Mouse (Mus musculus) hindbrain, embryonic 14.5 days (tissue): Measurements from ENCODE around the gene Slc5a4b. TPM values are rescaled to one million over a fixed set of nuclear protein-coding genes. Genes with fewer than 3 reads are reported as not detected.

Experiments used
- ATAC-seq: fragments of 200-750 bp; cut with Nextera tagmentation; 2 replicates; pipeline ENCODE4 v1.8.0; 2017; ENCODE audit warnings: moderate number of reproducible peaks, mild to moderate bottlenecking, moderate TSS enrichment, moderate library complexity; ENCODE audit not compliant: low FRiP score
- DNase-seq: peaks from one replicate; pipeline ENCODE4 v3.0.0-alpha.2; 2015; ENCODE audit warnings: low spot score
- H3K27ac ChIP-seq: fragments of 300-500 bp; sonication (generic); 2 replicates; pipeline ENCODE4 v1.5.1; 2014; ENCODE audit warnings: mild to moderate bottlenecking, moderate library complexity
- H3K27me3 ChIP-seq: fragments of 300-500 bp; sonication (generic); 2 replicates; pipeline ENCODE4 v1.6.1; 2014; ENCODE audit warnings: mild to moderate bottlenecking, low read length, mixed read lengths; ENCODE audit not compliant: control insufficient read depth, insufficient read depth
- H3K36me3 ChIP-seq: fragments of 300-500 bp; sonication (generic); replicated peaks from 2 replicates; pipeline ENCODE4 v1.6.1; 2014; ENCODE audit not compliant: control insufficient read depth, insufficient read depth
- H3K4me1 ChIP-seq: fragments of 300-500 bp; sonication (generic); replicated peaks from 2 replicates; pipeline ENCODE4 v1.6.1; 2014; ENCODE audit warnings: antibody characterized with exemption, low read length, mixed read lengths; ENCODE audit not compliant: control insufficient read depth, insufficient read depth
- H3K4me2 ChIP-seq: fragments of 300-500 bp; sonication (generic); replicated peaks from 2 replicates; pipeline ENCODE4 v1.6.1; 2014; ENCODE audit warnings: mild to moderate bottlenecking, moderate library complexity
- H3K4me3 ChIP-seq: fragments of 300-500 bp; sonication (generic); replicated peaks from 2 replicates; pipeline ENCODE4 v1.5.1; 2014; ENCODE audit warnings: mild to moderate bottlenecking, low read length
- H3K9ac ChIP-seq: fragments of 300-500 bp; sonication (generic); 2 replicates; pipeline ENCODE4 v1.6.1; 2014
- H3K9me3 ChIP-seq: fragments of 300-500 bp; sonication (generic); 2 replicates; pipeline ENCODE4 v1.6.1; 2016; ENCODE audit warnings: low read length; ENCODE audit not compliant: control insufficient read depth
- WGBS: fragments of 180-500 bp; shearing (Covaris S2); extraction: QIAGEN DNeasy Blood & Tissue Kit; methylation state at CpG from one replicate; pipeline ENCODE4 v1.1.7; 2014; 5-methylcytosine and 5-hydroxymethylcytosine counted together
- polyA plus RNA-seq: library from polyadenylated mRNA; unstranded; fragments of >200 nt; fragmentation: Nextera tagmentation; extraction: Ambion mirVana; gene quantifications from 2 replicates; pipeline ENCODE4 v1.2.1, GENCODE M21; 2014

Slc5a4b gene
- polyA plus RNA-seq: not detected in 2 replicates

DNA sequence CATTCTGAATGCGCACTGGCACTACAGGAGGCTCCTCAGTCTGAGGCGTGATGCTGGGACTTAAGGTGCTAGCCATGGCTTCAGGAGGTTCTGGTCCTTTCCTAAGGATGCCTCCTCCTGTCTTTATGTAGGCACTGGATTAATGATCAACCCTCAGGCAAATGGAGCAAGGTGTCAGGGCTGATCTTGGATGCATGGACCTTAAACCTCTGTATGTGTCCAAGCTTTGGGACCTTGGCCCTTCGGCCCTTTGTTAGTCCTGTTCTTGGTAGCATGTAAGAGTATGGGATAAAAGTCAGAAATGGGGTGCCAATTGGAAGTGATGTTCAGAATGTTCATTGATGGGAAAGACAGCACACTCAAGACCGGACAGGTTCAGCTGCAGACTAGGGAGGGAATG lies at the start of gene Slc5a4b:
TSS of gene Slc5a4b (minus strand) at position 101 of the 400 bp plus-strand sequence.
- 90% methylated on average over 4 of the region's 4 CpGs for WGBS
- no peak within 1 kb of the TSS for H3K27ac ChIP-seq
- H3K4me3 ChIP-seq: no peak within 1 kb of the TSS
- no peaks in the 10 kb centered on the region for H3K36me3 ChIP-seq
- no peak within 1 kb of the TSS for H3K4me2 ChIP-seq
- ATAC-seq (no peak), DNase-seq (no peak)
- no peak within 1 kb of the TSS for H3K9ac ChIP-seq
- H3K27me3 ChIP-seq: no peaks in the 10 kb centered on the region
- H3K4me1 ChIP-seq: no peaks in the 10 kb centered on the region
- H3K9me3 ChIP-seq: no peaks in the 10 kb centered on the region

DNA sequence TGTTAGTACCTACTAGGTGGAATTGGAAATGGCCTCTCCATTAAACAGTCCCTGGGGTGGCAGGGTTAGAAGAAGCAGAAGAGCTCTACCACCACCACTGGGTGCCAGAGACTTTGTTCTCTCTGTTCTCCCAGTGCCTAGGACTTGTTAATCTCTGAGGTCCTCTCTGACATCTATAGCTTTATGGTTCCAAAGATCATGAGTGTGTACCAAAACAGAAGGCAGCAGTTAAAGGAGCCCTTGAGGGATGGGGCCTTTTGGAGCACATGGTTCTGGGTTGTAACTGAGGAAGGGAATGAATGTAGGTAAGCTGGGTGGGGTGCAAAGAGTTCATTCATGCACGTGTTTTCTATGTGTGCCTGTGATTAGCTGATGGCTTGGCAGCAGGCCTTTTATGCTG lies 47.2 kb upstream of the Slc5a4b start:
- no peak overlapping the region for H3K4me3 ChIP-seq
- no peaks in the 10 kb centered on the region for H3K36me3 ChIP-seq
- WGBS: 89% methylated on average over 1 of the region's 1 CpGs
- no peaks in the 10 kb centered on the region for H3K27me3 ChIP-seq
- no peaks in the 10 kb centered on the region for H3K4me1 ChIP-seq
- H3K27ac ChIP-seq: no peak overlapping the region
- no peak overlapping the region for H3K4me2 ChIP-seq
- H3K9ac ChIP-seq: no peak overlapping the region
- no peak for DNase-seq
- no peaks in the 10 kb centered on the region for H3K9me3 ChIP-seq
- no peak for ATAC-seq

DNA sequence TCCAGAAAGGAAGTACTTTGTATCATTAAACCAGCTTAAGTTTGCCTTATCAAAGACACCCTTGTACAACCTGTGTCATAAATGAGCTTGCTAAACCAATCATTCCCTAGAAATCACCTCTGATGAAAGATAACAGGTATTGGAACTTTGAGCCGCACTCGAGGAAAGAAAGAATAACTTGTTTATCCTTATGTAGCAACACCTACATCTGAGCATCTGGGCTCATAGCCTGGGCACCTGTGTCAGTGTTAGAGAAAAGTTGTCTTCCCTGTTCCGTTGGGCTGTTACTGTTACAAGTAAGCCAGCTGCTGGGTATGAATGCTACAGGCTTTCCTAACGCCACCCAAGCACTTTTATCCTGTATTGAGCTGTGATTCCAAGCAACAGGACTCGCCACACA lies 46.8 kb upstream of the Slc5a4b start:
- no peak overlapping the region for H3K4me3 ChIP-seq
- 80% methylated on average over 5 of the region's 5 CpGs for WGBS

DNA sequence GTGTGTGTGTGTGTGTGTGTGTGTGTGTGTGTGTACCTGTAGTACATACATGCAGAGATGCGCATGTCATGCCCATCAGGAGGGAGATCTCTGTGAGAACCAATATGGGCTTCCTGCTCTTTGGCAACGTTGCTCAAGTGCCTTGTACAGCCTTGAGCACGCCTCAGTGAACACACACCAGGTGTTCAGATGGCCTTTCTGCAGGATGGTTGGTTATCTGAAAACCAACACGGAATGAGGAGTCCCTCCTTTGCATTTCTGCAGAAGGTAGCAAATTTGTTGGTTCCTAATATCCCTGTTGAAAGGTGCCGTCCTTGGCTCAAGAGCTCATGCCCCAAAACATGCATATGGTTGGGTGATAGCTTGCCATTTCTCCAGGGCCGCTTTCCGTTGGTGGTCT lies 45.1 kb upstream of the Slc5a4b start:
- Histone ChIP-seq H3K9me3 (no peaks in the 10 kb centered on the region), H3K27ac (no peak overlapping the region), H3K4me3 (no peak overlapping the region), H3K4me2 (no peak overlapping the region), H3K4me1 (no peaks in the 10 kb centered on the region), H3K36me3 (no peaks in the 10 kb centered on the region), H3K27me3 (no peaks in the 10 kb centered on the region), H3K9ac (no peak overlapping the region)
- 82% methylated on average over 7 of the region's 7 CpGs for WGBS
- DNase-seq (no peak), ATAC-seq (no peak)

More for the DNA sequence above, 46.8 kb upstream of the Slc5a4b start:
- no peak for ATAC-seq
- Histone ChIP-seq H3K27ac (no peak overlapping the region), H3K4me1 (no peaks in the 10 kb centered on the region), H3K27me3 (no peaks in the 10 kb centered on the region), H3K4me2 (no peak overlapping the region), H3K36me3 (no peaks in the 10 kb centered on the region), H3K9me3 (no peaks in the 10 kb centered on the region), H3K9ac (no peak overlapping the region)
- no peak for DNase-seq

DNA sequence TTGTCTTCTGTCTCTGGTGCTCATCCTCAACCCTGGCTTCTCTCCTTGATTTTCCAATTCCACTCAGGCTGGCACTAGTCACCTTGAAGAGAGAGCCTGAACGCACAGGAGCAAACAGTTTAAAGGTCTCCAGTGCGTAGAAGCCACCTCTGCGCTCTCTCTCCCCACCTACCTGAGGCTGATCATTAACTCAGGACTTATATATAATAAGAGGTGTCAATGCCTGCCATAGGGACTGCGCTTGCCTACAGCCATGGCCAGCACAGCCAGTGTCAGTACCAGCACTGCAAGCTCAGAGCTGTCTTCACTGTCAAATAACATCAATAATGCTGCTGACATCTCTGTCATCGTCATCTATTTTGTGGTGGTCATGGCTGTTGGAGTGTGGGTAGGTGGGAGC lies 36.5 kb upstream of the Slc5a4b start, which contains the start of gene Slc5a4a:
TSS of gene Slc5a4a (plus strand) at position 174 of the 400 bp plus-strand sequence.
- WGBS: 92% methylated on average over 5 of the region's 5 CpGs
- Histone ChIP-seq H3K4me2 (no peak within 1 kb of the TSS), H3K36me3 (no peaks in the 10 kb centered on the region), H3K4me3 (no peak within 1 kb of the TSS), H3K9ac (no peak within 1 kb of the TSS), H3K27me3 (no peaks in the 10 kb centered on the region), H3K4me1 (no peaks in the 10 kb centered on the region), H3K27ac (no peak within 1 kb of the TSS), H3K9me3 (no peaks in the 10 kb centered on the region)
- ATAC-seq (no peak), DNase-seq (no peak)

DNA sequence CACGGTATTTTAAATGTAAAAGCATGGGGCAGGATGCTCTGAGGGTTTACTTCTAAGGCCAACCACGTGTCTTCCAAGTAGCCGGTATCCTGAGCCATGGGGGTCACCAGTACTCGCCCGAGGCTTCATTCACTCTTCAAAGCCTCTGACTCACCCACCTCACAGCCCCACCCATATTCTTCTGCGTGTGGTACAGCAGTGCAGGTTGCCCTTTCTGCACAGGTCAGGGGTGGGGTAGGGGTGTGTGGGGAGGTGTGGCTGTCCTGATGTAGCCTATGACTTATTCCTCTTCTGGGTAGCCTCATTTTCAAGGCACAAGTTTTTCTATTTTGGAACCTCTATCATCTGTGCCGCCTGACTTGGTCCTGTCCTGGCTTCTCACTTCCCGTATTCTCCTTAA lies 36.1 kb upstream of the Slc5a4b start:
- no peak overlapping the region for H3K4me3 ChIP-seq
- no peaks in the 10 kb centered on the region for H3K27me3 ChIP-seq
- no peak overlapping the region for H3K9ac ChIP-seq
- no peaks in the 10 kb centered on the region for H3K9me3 ChIP-seq
- no peak overlapping the region for H3K4me2 ChIP-seq
- no peak for ATAC-seq
- no peaks in the 10 kb centered on the region for H3K4me1 ChIP-seq
- WGBS: 72% methylated on average over 8 of the region's 8 CpGs
- H3K36me3 ChIP-seq: no peaks in the 10 kb centered on the region
- no peak overlapping the region for H3K27ac ChIP-seq
- no peak for DNase-seq

DNA sequence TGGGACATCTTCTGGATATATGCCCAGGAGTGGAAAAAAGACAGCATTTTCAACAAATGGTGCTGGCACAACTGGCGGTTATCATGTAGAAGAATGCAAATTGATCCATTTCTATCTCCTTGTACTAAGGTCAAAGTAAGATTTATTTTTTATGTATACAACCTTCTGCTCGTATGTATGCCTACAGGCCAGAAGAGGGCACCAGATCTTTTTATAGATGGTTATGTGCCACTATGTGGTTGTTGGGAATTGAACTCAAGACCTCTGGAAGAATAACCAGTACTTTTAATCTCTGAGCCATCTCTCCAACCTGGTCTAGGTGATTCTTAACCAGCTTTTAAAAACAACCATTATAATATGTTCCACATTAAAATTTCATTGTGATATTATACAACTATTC lies 25.6 kb upstream of the Slc5a4b start:
- DNase-seq: no peak
- 83% methylated on average over 2 of the region's 2 CpGs for WGBS
- no peaks in the 10 kb centered on the region for H3K27me3 ChIP-seq

DNA sequence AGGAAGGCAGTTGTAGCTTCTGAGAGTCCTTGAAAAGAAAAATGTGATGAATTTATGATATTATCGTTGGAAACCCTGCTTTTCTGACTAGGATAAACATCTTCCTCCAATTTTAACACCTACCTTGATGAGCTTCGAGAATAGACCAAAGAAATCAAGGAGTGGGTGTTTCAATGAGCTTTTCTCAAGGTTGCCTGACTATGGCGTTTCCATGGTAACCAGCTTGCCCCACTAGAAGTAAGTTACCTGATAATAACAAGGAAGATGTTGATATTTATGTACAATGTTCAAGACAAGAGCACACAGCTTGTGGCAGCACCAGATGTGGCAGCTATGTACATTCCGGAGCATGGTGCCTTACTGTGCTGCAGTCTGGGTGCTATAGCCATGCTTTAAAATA lies 21.7 kb upstream of the Slc5a4b start:
- no peak for DNase-seq
- no peaks in the 10 kb centered on the region for H3K4me1 ChIP-seq
- no peak overlapping the region for H3K4me3 ChIP-seq
- WGBS: 75% methylated on average over 4 of the region's 4 CpGs
- H3K9me3 ChIP-seq: no peaks in the 10 kb centered on the region
- H3K27ac ChIP-seq: no peak overlapping the region
- no peak overlapping the region for H3K9ac ChIP-seq
- ATAC-seq: no peak
- H3K27me3 ChIP-seq: no peaks in the 10 kb centered on the region
- H3K4me2 ChIP-seq: no peak overlapping the region
- H3K36me3 ChIP-seq: no peaks in the 10 kb centered on the region

More for the DNA sequence above, 25.6 kb upstream of the Slc5a4b start:
- Histone ChIP-seq H3K9ac (no peak overlapping the region), H3K4me1 (no peaks in the 10 kb centered on the region), H3K4me3 (no peak overlapping the region), H3K36me3 (no peaks in the 10 kb centered on the region), H3K27ac (no peak overlapping the region), H3K9me3 (no peaks in the 10 kb centered on the region), H3K4me2 (no peak overlapping the region)
- ATAC-seq: no peak

DNA sequence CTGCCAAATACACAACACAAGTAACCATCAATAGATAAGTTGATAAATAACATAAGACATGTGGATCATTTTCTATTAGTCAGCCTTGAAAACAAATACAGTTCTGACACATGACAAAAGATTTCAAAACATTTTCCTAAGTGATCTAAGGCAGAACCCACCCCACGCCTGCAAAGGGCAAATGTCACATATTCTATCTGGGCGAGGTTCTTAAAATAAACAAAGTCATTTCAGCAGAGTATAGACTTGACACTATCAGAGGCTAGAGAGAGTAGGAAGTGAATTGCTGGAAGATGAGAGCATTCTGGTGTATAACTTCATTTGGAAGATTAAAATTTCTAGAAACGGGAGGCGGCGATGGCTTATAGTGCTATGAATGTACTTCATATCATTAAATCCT lies 10.7 kb upstream of the Slc5a4b start:
- ATAC-seq: no peak

DNA sequence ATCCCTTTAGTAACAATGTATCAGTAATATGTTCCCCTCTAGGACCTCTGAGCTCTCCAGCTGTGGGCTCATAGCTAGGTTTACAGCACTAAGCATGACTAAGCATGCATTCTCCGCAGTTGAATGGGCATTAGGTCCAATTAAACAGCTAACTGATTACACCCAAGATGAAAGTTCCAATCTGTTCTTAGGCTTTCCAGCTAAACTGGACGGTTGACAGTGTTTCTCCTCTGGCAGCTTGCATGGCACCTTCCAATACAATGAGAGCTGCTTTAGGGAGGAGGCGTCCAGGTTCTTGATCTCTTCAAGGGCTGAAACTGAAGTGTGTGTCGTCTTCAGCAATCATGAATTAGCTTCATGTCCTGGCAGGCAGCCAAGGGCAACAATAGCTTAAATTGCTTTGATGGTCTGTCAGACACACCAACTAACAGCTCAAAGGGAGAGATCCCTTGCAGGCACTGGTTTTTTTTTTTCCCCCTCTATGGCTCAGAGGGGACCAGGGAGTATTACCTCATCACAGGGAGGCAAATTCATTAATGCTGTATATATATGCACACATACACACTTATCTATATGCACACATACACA lies 9.5 kb upstream of the Slc5a4b start:
- no peaks in the 10 kb centered on the region for H3K27me3 ChIP-seq
- H3K4me3 ChIP-seq: no peak overlapping the region
- H3K4me2 ChIP-seq: no peak overlapping the region
- H3K27ac ChIP-seq: no peak overlapping the region
- no peaks in the 10 kb centered on the region for H3K4me1 ChIP-seq
- no peak overlapping the region for H3K9ac ChIP-seq
- 38% methylated on average over 4 of the region's 4 CpGs for WGBS
- DNase-seq (no peak), ATAC-seq (no peak)
- H3K9me3 ChIP-seq: no peaks in the 10 kb centered on the region
- no peaks in the 10 kb centered on the region for H3K36me3 ChIP-seq

More for the DNA sequence above, 10.7 kb upstream of the Slc5a4b start:
- H3K9me3 ChIP-seq: no peaks in the 10 kb centered on the region
- no peaks in the 10 kb centered on the region for H3K36me3 ChIP-seq
- H3K4me3 ChIP-seq: no peak overlapping the region
- no peak overlapping the region for H3K4me2 ChIP-seq
- no peaks in the 10 kb centered on the region for H3K27me3 ChIP-seq
- H3K9ac ChIP-seq: no peak overlapping the region
- H3K27ac ChIP-seq: no peak overlapping the region
- WGBS: 88% methylated on average over 5 of the region's 5 CpGs
- H3K4me1 ChIP-seq: no peaks in the 10 kb centered on the region
- no peak for DNase-seq
